Mouse (Mus musculus) layer of hippocampus, adult 8-10 months (tissue): ENCODE measurements around the gene Ephb3. TPM values are rescaled to one million over a fixed set of nuclear protein-coding genes. Genes with fewer than 3 reads are reported as not detected.

Experiments
- DNase-seq, 2 experiments: peaks; one replicate each; pipeline ENCODE4 v3.0.0; 2022; ENCODE audit warnings: low spot score in 2 of 2
- total RNA-seq, 4 experiments: library from RNA; stranded (reverse); gene quantifications; 2 replicates each; pipeline ENCODE4 v1.2.4; 2022

Gene Ephb3
- total RNA-seq, 4 experiments from 2014 or later: 17.3 to 19.9 (median 19.2) TPM

- peak in 1 of 2 experiments; percentile 3 for DNase-seq
Observed at GRCm38 (mm10) chr16:21205093-21205886, 735 bp downstream of the Ephb3 start.

DNA sequence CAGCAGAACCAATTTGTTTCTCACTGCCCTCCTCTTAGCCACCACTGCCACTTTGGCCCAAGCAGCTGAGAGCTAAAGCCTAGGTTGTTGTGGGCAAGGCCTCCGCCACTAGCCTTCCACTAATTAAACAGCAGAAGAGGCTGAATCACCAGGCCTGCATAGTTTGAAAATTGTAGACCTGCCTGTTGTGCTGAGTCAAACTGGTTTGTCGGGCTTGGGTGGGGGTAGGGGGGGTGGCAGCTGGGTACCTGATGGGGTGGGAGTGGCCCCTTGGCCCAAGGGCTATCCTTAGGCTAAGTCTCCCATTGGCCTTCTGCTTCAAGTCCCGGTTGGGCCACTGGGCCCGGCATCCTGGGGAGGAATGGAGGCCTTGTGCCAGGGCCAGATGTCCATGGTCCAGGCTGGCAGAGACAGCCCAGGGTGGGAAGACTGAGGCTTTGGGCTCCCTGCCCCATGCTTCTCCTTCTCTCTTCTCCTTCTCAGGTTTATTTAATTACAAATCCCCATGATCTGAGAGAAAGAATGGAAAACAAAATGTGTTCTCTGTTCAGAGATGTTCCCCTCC lies 3.5 kb downstream of the Ephb3 start:
- peak in 1 of 2 experiments; percentile 3 for DNase-seq

GRCm38 (mm10) chr16:21209290-21209689 lies 4.7 kb downstream of the Ephb3 start:
- DNase-seq: no peak

GRCm38 (mm10) chr16:21210204-21210603 lies 5.6 kb downstream of the Ephb3 start:
- DNase-seq: no peak

- DNase-seq: peak; percentile 86 to 91
Observed at GRCm38 (mm10) chr16:21210667-21211338, 6.2 kb downstream of the Ephb3 start.

- DNase-seq: peak in 1 of 2 experiments; percentile 5
Observed at GRCm38 (mm10) chr16:21211501-21211900, 6.9 kb downstream of the Ephb3 start.

DNA sequence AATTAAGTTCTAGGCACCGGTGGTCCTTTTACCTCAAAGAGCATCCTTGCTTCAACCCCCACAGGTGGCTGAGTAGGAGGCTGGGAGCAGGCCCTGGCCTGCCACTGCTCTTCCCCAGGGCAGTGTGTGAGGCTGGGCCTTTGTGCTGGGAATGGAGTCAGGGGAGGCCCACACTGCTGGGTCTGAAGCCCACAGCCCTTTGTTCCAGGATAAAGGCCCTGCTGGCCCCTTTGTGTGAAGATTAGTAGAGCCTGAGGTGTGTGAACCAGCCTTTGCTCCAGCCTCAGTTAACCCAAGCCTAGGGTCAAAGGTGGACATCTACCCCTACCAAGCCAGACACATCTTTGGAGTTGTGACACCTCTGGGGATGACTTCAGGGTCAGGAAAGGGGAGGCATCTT lies 7.8 kb downstream of the Ephb3 start:
- DNase-seq: peak in 1 of 2 experiments; percentile 2

DNA sequence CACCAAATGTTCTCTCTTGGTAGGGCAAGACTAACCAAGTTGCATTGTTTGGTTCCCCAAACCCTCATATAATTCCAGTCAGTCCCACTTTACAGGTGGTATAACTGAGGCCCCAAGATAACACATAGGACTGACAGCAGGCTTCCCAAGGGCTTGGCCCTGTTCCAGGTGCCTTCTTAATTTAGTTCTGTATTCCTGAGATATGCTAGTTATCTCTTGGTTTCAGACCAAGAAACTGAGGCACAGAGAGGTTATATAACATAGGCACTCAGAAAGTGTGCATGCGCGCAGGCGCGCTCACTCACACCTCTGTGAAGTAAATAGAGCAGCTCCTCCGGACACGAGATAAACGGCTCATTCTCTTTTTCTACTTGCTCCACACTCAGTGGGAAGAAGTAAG lies 9.4 kb downstream of the Ephb3 start:
- peak in 1 of 2 experiments; percentile 1 for DNase-seq

- DNase-seq: no peak
Observed at GRCm38 (mm10) chr16:21214803-21215202, 10.2 kb downstream of the Ephb3 start.

DNA sequence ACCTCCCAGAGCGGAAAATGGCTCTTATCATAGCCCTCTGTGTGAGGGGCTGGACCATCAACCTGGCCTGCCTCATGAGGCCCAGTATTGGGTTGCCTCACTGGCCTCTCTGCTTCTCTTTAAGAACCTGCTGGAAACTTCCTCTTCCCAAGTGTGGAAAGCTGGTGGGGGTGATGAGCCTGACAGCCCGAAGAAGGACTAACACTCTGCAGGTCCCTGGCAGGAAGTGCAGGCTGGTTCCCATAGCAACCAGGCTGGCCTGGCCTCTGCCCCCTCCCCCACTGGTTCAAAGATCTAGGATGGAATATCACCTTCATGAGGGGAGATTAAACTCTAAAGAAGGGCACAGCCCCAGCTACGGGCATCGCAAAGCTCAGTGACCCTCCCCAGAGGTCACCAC lies 11.5 kb downstream of the Ephb3 start:
- no peak for DNase-seq

- DNase-seq: no peak
Observed at GRCm38 (mm10) chr16:21217233-21217632, 12.7 kb downstream of the Ephb3 start.

DNA sequence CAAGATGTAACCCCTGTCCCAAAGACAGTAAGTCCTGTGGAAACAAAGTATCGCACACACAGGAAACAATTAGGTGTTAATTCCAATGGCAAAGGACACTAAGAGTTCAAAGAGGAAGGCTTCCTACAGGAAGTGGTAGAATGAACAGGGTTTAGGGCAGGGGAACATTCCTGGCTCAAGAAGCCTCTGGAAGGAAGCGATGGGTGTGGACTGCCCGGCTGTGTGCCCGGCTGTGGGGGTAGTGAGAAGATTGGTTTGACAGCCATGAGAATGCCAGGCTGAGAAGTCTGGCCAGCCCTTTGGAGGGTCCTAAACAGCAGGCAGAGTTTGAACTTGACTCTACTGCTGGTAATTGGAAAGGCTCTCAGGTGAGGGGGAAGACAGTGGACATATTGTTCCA lies 15.1 kb downstream of the Ephb3 start:
- DNase-seq: no peak

- DNase-seq: no peak
Observed at GRCm38 (mm10) chr16:21223038-21223437, 18.5 kb downstream of the Ephb3 start.

GRCm38 (mm10) chr16:21224648-21225240 lies 20.2 kb downstream of the Ephb3 start:
- no peak for DNase-seq

DNA sequence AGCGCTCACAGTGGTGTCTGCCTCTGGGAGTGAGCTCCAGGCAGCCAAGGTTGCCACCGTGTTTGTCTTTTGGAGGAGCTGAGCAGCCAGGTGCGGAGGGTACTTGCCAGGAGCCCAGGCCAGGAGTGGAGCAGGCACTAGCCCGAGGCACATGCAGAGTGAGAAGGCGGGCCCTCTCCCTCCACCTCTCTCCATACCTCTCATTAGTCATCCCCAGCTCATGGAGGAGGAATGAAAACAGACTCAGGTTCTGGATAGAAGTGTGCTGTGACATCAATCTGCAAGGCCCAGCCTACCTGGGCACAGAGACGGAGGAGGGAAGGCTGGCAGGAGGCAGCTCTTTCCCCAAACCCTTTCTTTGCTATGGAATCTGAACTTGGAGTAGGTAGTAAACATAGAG lies 22.1 kb downstream of the Ephb3 start:
- no peak for DNase-seq

DNA sequence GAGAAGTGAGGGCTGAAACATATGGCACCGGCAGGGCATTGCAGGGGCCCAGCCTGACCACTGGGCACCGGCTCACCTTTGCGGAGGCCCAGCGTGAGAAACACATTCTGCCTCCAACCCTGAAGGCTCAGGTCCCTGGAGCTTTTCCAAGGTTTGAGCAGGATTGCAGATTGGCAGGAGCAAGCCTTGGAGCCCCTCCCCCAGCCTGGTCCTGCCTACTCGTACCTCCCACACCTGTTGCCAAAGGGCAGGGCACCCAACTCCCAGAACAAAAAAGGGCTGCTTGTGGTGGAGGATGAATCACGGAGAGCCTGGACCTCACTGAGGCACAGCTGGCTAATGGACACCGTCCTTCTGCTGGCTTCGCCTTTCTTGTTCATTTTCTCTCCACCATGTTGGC lies 30.6 kb downstream of the Ephb3 start:
- no peak for DNase-seq

- DNase-seq: peak; percentile 25 to 32
Observed at GRCm38 (mm10) chr16:21238722-21239121, 34.2 kb downstream of the Ephb3 start.

- DNase-seq: no peak
Observed at GRCm38 (mm10) chr16:21240547-21240946, 36.0 kb downstream of the Ephb3 start.

GRCm38 (mm10) chr16:21241030-21241429 lies 36.5 kb downstream of the Ephb3 start:
- DNase-seq: no peak

DNA sequence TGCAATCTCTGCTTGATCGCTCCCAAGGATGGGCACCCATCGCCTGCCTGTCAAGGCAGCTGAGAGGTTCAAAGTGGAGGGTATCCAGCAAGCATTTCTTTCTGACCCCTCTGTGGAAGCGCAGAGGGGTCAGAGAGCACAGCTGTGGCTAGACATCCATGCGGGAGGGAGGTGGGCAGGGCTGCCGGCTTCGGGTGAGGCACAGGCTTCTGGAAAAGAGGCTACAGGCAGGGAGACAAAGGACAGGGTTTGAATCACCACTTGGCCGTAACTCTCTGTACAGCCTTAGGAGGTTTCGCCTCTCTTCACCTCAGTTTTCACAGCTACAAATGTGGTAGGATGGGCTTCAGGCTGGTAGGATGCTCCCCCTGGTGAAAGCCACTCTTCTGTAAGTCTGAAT lies 38.4 kb downstream of the Ephb3 start:
- no peak for DNase-seq

- DNase-seq: no peak
Observed at GRCm38 (mm10) chr16:21244803-21245202, 40.2 kb downstream of the Ephb3 start.

DNA sequence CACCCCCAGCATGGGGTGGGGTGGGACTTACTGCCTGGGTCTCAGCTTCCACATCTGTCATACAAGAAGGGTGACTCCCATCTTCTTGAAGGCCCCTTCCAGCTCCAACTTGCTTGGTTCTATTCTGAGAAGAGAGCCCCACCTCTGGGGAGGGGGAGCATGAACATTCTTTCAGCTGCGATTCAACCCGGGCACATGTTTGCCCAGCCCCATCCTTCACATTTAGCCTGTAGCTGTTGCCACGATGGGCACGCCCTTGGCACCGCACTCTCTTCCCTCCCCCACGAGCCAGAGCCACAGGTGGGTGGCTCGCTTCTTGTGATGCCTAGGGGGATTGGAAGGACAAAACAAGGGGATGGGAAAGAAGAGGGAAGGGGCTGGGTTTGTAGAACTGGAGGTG lies 40.8 kb downstream of the Ephb3 start:
- no peak for DNase-seq
